Mouse (Mus musculus): ENCODE results near the gene Mettl18. TPM values are rescaled to one million over a fixed set of nuclear protein-coding genes. Genes with fewer than 3 reads are reported as not detected.

Gene Mettl18
- polyA plus RNA-seq, 1 experiment from 2014 or later = 9.6 TPM

Other genes with a start within 250 kb of the Mettl18 start
- 26.8 and 27.5 TPM in 2 replicates for gene Kifap3, start 215.3 kb upstream of the Mettl18 start, polyA plus RNA-seq (2015; fragmentation: Nextera tagmentation; extraction: Ambion mirVana)
- gene Scyl3, start 65.8 kb upstream of the Mettl18 start, polyA plus RNA-seq (2015; fragmentation: Nextera tagmentation; extraction: Ambion mirVana) = 15.7 and 17.1 TPM in 2 replicates
- gene BC055324, start 93 bp upstream of the Mettl18 start, polyA plus RNA-seq (2015; fragmentation: Nextera tagmentation; extraction: Ambion mirVana) = 15.6 and 16.5 TPM in 2 replicates
- gene Sele, start 53.3 kb downstream of the Mettl18 start, polyA plus RNA-seq (2015; fragmentation: Nextera tagmentation; extraction: Ambion mirVana) = 0.04 TPM in 1 of 2 replicates, not detected in the other
- gene Sell, start 67.1 kb downstream of the Mettl18 start, polyA plus RNA-seq (2015; fragmentation: Nextera tagmentation; extraction: Ambion mirVana) = 3.5 and 4.3 TPM in 2 replicates
- gene Selp, start 120.4 kb downstream of the Mettl18 start, polyA plus RNA-seq (2015; fragmentation: Nextera tagmentation; extraction: Ambion mirVana) = 0.18 and 0.58 TPM in 2 replicates
- 1.0 and 1.1 TPM in 2 replicates for gene F5, start 156.9 kb downstream of the Mettl18 start, polyA plus RNA-seq (2015; fragmentation: Nextera tagmentation; extraction: Ambion mirVana)

Data from stomach, embryonic 15.5 days (tissue).